Mouse (Mus musculus) erythroblast, embryonic 14.5 days (primary cell): ENCODE results near the gene Map4. TPM values are rescaled to one million over a fixed set of nuclear protein-coding genes. Genes with fewer than 3 reads are reported as not detected.

Experiments
- H3K27me3 ChIP-seq: 2 replicates; pipeline ENCODE4 v1.6.1; 2012; ENCODE audit warnings: inconsistent platforms; ENCODE audit not compliant: control insufficient read depth
- H3K36me3 ChIP-seq: 2 replicates; pipeline ENCODE4 v1.6.1; 2012; ENCODE audit warnings: mild to moderate bottlenecking, inconsistent platforms; ENCODE audit not compliant: control insufficient read depth
- H3K4me1 ChIP-seq: 2 replicates; pipeline ENCODE4 v1.6.1; 2012; ENCODE audit warnings: inconsistent platforms; ENCODE audit not compliant: control insufficient read depth
- H3K4me3 ChIP-seq: replicated peaks from 2 replicates; pipeline ENCODE3; 2012; ENCODE audit warnings: moderate library complexity, mild to moderate bottlenecking, inconsistent platforms
- H3K9me3 ChIP-seq: 2 replicates; pipeline ENCODE4 v1.6.1; 2012; ENCODE audit warnings: low read length, inconsistent platforms, mixed read lengths; ENCODE audit not compliant: control insufficient read depth
- GATA1 ChIP-seq: IDR thresholded peaks from 2 replicates; pipeline ENCODE4 v1.6.1; 2012; ENCODE audit warnings: low read length, inconsistent platforms, mixed read lengths
- TAL1 ChIP-seq: IDR thresholded peaks from 3 replicates; pipeline ENCODE4 v1.6.1; 2012; ENCODE audit warnings: low read length, inconsistent platforms, mixed read lengths
- polyA plus RNA-seq: library from polyadenylated mRNA; stranded (reverse); fragments of >175 nt; gene quantifications from 2 replicates; pipeline ENCODE4 v1.2.3, GENCODE M21; 2012

Gene Map4
- polyA plus RNA-seq, result 0.14 and 0.61 TPM in 2 replicates

DNA sequence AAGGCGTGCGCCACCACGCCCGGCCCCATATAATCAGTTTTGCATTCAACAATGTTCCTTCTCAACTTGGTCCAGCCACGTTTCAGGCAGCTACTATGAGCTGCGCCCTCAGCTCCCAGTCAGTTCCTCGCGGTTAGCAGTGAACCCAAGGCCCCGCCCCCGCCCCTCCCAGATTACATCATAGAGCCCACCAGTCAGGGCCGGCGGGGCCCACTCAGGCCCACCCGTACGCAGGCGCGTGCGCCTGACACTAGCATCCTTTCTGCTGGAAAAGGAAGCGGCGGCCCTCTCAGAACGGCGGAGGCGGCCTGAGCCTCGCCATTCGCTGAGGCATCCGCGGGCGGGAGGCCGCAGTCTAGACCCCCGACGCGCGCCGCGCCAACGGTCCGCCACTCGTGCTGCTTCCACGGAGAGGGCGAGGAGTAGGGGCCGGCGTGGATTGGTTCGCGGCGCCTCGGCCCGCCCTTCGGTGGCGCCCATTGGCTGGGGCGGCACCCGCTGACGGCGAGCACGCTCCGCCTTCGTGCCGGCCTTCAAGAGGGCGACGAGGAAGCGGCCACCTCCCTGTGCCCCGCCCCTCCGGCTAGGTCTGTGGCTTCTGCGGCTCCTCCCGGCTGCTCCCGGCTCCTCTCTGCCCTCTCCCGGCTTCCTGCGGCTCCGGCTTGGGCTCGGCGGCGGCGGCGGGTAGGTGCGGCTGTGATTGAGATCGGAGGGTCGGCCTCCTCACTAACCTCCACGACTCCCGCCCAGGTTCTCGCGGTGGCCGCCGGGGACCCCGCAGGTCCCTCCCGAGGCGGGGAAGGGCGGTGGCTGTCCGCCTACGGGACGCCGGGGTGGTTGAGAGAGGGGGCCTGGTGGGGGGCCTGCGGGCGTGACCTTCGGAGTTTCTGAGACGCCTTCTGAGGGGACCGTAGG is at the start of gene Map4:
Map4 (plus strand) TSS at position 204 of the 915 bp plus-strand sequence.
- no peaks in the 10 kb centered on the region; the same call in 1 of the 2 replicates for H3K9me3 ChIP-seq
- H3K4me1 ChIP-seq, result peaks cover 25% of the 10 kb centered on the region
- H3K4me3 ChIP-seq, result peak within 1 kb of the TSS; percentile 84
- no peaks in the 10 kb centered on the region for H3K36me3 ChIP-seq
- H3K27me3 ChIP-seq, result peaks cover 21% of the 10 kb centered on the region
- TF ChIP-seq GATA1, result no peak
- no peak for TF ChIP-seq TAL1

DNA sequence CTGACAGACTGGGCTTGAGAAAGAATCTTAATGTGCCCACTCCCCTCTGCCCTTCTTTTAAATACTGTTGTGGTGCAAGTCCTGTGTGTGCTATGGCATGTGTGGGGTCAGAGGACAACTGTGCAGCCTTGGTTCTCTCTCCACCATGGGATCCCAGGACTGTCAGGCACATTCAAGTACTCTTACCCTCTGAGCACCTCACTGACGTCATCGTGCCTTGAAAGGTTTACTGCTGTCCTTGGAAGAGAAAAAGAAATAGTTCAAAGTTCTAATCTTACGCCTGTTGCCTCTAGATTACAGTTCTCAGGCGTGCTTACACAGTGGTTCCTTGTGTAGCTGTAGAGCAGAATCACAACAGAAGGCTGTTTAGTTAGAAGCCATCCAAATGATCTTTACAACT is 45.0 kb upstream of the Map4 start:
- Histone ChIP-seq H3K4me3 (no peak overlapping the region), H3K27me3 (no peaks in the 10 kb centered on the region), H3K4me1 (peaks cover 2% of the 10 kb centered on the region; the same call in 1 of the 2 replicates), H3K36me3 (peaks cover 100% of the 10 kb centered on the region), H3K9me3 (no peaks in the 10 kb centered on the region)
- TF ChIP-seq TAL1 (no peak), GATA1 (no peak)

DNA sequence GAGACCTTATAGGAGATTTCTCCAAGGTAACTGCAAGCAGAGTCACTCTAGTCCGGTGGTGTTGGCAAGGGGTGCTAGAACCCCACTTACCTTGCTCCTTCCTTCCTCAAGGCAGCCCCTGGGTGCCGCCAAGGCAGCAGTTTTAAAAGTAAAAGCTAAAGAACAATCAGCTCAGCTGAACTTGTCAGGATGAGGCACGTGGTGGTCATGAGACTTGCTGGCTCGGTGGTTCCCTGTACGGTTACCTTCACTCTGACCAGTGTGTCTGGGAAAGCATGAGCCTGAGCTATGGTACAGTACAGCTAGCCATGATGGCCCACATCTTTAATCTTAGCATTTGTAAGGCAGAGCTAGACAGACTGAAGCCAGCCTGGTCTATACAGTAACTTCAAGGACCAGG is 43.9 kb upstream of the Map4 start:
- H3K36me3 ChIP-seq, result peaks cover 100% of the 10 kb centered on the region
- no peak overlapping the region for H3K4me3 ChIP-seq
- peaks cover 2% of the 10 kb centered on the region; the same call in 1 of the 2 replicates for H3K4me1 ChIP-seq
- H3K9me3 ChIP-seq, result no peaks in the 10 kb centered on the region
- no peak for TF ChIP-seq GATA1
- TF ChIP-seq TAL1, result no peak
- no peaks in the 10 kb centered on the region for H3K27me3 ChIP-seq

DNA sequence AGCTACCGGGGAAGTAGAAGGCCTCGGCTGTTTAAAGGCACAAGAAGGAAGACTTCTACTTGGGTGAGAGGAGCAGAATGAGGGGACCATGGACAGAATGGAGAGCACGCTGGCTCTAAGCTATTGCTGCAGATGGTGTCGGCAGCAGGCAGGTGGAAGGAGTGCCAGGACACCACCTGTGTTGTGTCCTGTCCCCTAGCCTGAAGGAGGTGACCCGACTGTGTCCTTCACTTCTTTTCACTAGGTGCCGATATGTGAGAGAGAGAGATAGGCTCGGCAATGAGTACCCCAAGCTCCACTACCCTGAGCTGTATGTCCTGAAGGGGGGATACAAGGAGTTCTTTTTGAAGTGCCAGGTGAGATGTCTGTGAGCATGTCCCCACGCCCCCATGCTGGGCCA is 39.8 kb upstream of the Map4 start:
- H3K36me3 ChIP-seq, result peaks cover 94% of the 10 kb centered on the region
- TF ChIP-seq TAL1 (no peak), GATA1 (no peak)
- no peaks in the 10 kb centered on the region for H3K27me3 ChIP-seq

DNA sequence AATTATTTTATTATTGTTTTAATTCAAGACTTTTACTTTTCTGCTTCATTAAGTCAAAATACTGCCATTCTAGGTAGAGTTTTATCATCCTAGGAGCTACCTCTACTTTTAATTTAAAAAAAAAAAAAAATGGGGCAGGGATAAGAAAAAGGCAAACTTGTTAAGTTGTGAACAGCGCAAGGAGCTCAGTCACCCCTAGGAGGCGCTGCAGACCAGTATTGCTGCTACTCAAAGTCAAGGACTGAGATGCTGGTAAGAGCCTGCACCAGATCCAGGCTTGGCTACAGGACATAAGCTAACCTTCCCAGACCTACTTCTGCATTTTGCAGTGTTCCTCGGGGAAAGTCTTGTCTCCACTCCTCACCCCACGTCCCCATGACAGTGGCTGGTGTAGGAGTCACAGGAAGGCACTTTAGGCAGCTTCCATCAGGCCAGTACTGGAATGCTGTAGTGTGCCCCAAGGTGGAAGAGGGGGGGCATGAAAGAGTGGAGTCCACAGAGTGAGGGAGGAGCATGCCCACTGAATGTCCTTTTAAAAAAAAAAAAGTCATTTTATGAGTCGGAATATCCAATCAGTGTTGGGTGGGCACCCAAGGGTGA is 38.5 kb upstream of the Map4 start:
- no peaks in the 10 kb centered on the region; the same call in 1 of the 2 replicates for H3K4me1 ChIP-seq
- H3K9me3 ChIP-seq, result no peaks in the 10 kb centered on the region
- TF ChIP-seq TAL1 (no peak), GATA1 (no peak)
- no peaks in the 10 kb centered on the region for H3K27me3 ChIP-seq
- H3K36me3 ChIP-seq, result peaks cover 86% of the 10 kb centered on the region
- H3K4me3 ChIP-seq, result no peak overlapping the region

More for the DNA sequence above, 39.8 kb upstream of the Map4 start:
- no peak overlapping the region for H3K4me3 ChIP-seq
- no peaks in the 10 kb centered on the region for H3K9me3 ChIP-seq
- no peaks in the 10 kb centered on the region for H3K4me1 ChIP-seq

DNA sequence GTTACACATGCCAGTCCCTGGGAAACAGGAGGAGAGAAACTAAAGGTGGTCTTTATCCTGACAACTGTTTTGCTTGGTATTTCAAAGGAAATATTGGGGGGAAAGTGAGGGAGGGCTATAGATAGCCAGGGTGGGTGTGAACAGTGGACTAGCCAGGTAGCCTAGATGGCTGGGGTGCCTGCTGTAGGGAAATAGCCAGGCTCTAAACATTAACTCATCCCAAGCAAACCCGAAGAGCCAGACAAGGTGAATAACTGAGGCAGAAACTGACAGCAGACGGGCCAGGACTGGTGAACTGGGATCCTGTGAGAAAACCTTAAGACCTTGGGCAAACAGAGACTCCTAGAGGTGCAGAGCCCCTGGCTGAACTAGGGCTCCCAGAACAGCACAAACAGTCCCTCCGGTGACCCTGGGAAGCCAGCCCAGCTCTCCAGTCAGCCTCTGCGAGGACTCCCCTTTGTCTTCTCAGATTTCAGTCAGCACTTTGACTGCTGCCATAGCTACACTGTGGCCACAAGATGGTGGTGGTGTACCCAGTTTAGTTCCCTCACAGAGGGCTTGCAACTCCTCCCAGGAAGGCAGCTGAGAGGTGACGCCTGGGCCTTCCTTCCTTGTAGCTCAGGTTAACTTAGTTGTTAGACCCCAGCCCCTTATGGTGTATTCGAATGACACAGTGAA is 36.7 kb upstream of the Map4 start:
- no peaks in the 10 kb centered on the region for H3K9me3 ChIP-seq
- H3K4me1 ChIP-seq, result no peaks in the 10 kb centered on the region; the same call in 1 of the 2 replicates
- peaks cover 68% of the 10 kb centered on the region for H3K36me3 ChIP-seq
- TF ChIP-seq TAL1 (no peak), GATA1 (no peak)
- no peak overlapping the region for H3K4me3 ChIP-seq
- no peaks in the 10 kb centered on the region for H3K27me3 ChIP-seq

DNA sequence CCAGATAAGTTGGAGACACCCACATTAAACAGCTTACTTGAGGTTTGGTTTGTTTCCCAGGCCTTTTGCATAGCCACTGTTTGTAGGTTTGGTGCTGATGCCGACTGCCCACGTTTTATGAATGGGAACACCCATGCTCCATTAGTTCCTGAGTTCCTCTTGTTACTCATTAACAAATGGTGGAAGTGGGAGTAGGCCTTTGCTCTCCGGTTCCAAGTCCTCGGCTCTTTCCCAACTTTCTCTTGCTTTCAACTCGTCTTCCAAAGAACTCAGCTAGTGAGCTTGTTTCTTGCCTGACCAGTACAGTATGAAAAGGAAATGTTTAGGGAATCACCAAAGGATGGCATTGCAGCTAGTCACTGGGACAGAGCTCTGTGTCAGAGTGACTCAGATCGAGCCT is 35.7 kb upstream of the Map4 start:
- TF ChIP-seq GATA1, result no peak
- TF ChIP-seq TAL1, result no peak
- Histone ChIP-seq H3K27me3 (no peaks in the 10 kb centered on the region), H3K4me1 (no peaks in the 10 kb centered on the region; the same call in 1 of the 2 replicates), H3K9me3 (no peaks in the 10 kb centered on the region), H3K36me3 (peaks cover 58% of the 10 kb centered on the region), H3K4me3 (no peak overlapping the region)

DNA sequence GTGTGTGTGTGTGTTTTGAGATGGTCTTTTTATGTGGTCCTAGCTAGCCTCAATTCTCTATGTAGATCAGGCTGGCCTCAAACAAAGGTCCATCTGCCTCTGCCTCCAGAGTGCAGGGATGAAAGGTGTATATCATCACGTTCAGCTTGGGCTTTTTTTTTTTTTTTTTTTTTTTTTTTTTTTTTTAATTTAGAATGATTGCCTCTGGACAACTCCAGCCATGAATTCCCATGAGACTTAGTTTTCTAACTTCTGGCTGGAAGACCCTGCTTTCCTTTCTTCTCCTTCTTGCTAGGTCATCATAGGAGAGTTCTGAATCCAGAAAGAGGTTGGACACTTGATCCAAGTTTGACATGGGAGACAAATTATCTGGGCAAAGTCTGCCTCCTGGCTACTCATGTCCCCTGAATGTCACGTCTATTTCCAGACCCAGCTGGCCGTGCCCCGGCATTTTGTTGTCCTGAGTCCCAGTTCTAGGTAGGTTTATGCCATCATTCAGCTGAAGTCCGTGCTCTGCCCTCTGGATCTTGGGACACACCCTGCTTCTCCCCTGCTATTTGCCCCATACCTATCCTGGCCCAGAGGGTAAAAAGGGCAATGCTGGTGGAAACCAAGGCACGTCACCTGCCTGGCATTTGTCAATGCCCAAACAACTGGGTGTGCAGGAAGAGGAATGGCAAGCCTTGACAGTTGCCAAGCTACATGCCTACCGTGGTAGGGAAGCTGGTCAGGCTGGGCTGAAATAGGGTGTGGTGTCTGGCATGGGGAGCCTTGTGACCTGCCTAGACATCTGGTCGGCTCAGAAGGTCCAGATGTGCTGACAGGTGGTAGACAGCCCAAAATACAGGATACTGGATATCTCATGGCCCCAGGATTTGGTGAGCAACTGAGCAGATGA is 34.8 kb upstream of the Map4 start:
- Histone ChIP-seq H3K27me3 (no peaks in the 10 kb centered on the region), H3K4me3 (no peak overlapping the region), H3K9me3 (no peaks in the 10 kb centered on the region), H3K36me3 (peaks cover 49% of the 10 kb centered on the region), H3K4me1 (no peaks in the 10 kb centered on the region; the same call in 1 of the 2 replicates)
- no peak for TF ChIP-seq GATA1
- no peak for TF ChIP-seq TAL1
